Mouse (Mus musculus) forebrain, embryonic 11.5 days (tissue): ENCODE results near the gene Mlx. TPM values are rescaled to one million over a fixed set of nuclear protein-coding genes. Genes with fewer than 3 reads are reported as not detected.
A peak's percentile ranks its signal among the peaks of the same experiment; 100 is the strongest.

Experiments used
- ATAC-seq: fragments of 200-750 bp; cut with Nextera tagmentation; replicated peaks from 2 replicates; pipeline ENCODE4 v1.8.0; 2017; ENCODE audit warnings: moderate TSS enrichment; ENCODE audit not compliant: low FRiP score
- DNase-seq: peaks from one replicate; pipeline ENCODE4 v3.0.0-alpha.2; 2017; ENCODE audit warnings: low spot score
- H3K27ac ChIP-seq: fragments of 300-500 bp; sonication (generic); 2 replicates; pipeline ENCODE4 v1.5.1; 2014; ENCODE audit warnings: low read depth, low read length
- H3K27me3 ChIP-seq: fragments of 300-500 bp; sonication (generic); 2 replicates; pipeline ENCODE4 v1.6.1; 2014; ENCODE audit warnings: mild to moderate bottlenecking, low read length, mixed read lengths; ENCODE audit not compliant: control insufficient read depth, insufficient read depth
- H3K36me3 ChIP-seq: fragments of 300-500 bp; sonication (generic); 2 replicates; pipeline ENCODE4 v1.6.1; 2014; ENCODE audit warnings: mild to moderate bottlenecking, low read length, moderate library complexity, mixed read lengths; ENCODE audit not compliant: control insufficient read depth, insufficient read depth
- H3K4me1 ChIP-seq: fragments of 300-500 bp; sonication (generic); replicated peaks from 2 replicates; pipeline ENCODE4 v1.6.1; 2014; ENCODE audit warnings: low read length, mixed read lengths; ENCODE audit not compliant: control insufficient read depth, insufficient read depth
- H3K4me2 ChIP-seq: fragments of 300-500 bp; sonication (generic); 2 replicates; pipeline ENCODE4 v1.6.1; 2014; ENCODE audit warnings: low read depth, mild to moderate bottlenecking, low read length, moderate library complexity, mixed read lengths; ENCODE audit not compliant: severe bottlenecking
- H3K4me3 ChIP-seq: fragments of 300-500 bp; sonication (generic); 2 replicates; pipeline ENCODE4 v1.5.1; 2014; ENCODE audit warnings: low read depth, low read length
- H3K9ac ChIP-seq: fragments of 300-500 bp; sonication (generic); 2 replicates; pipeline ENCODE4 v1.6.1; 2014; ENCODE audit warnings: low read length
- H3K9me3 ChIP-seq: fragments of 300-500 bp; sonication (generic); 2 replicates; pipeline ENCODE4 v1.6.1; 2016; ENCODE audit warnings: low read length, mixed read lengths; ENCODE audit not compliant: control insufficient read depth
- WGBS: fragments of 180-500 bp; shearing (Covaris S2); extraction: QIAGEN DNeasy Blood & Tissue Kit; methylation state at CpG from one replicate; pipeline ENCODE4 v1.1.7; 2014; 5-methylcytosine and 5-hydroxymethylcytosine counted together
- polyA plus RNA-seq: library from polyadenylated mRNA; unstranded; fragments of >200 nt; fragmentation: Nextera tagmentation; extraction: Ambion mirVana; gene quantifications from 2 replicates; pipeline ENCODE4 v1.2.1, GENCODE M21; 2014

The Mlx gene
- polyA plus RNA-seq, 1 experiment from 2014 or later: 41.8 TPM

GRCm38 (mm10) chr11:101052751-101053473, 34.2 kb upstream of the Mlx start:
- no peak overlapping the region for H3K27ac ChIP-seq
- H3K4me3 ChIP-seq: no peak overlapping the region
- no peak overlapping the region for H3K4me2 ChIP-seq
- ATAC-seq: no peak
- H3K27me3 ChIP-seq: no peaks in the 10 kb centered on the region
- WGBS: 93% methylated on average over 10 of the region's 10 CpGs
- H3K4me1 ChIP-seq: no peaks in the 10 kb centered on the region
- DNase-seq: no peak
- H3K36me3 ChIP-seq: no peaks in the 10 kb centered on the region; the same call in 1 of the 2 replicates
- no peak overlapping the region for H3K9ac ChIP-seq
- no peaks in the 10 kb centered on the region for H3K9me3 ChIP-seq

- WGBS: 94% methylated on average over 1 of the region's 1 CpGs
- no peak for ATAC-seq
- Histone ChIP-seq H3K27me3 (no peaks in the 10 kb centered on the region), H3K4me2 (no peak overlapping the region), H3K36me3 (no peaks in the 10 kb centered on the region), H3K9me3 (no peaks in the 10 kb centered on the region), H3K4me3 (no peak overlapping the region), H3K27ac (no peak overlapping the region), H3K4me1 (no peaks in the 10 kb centered on the region), H3K9ac (no peak overlapping the region)
- no peak for DNase-seq
Observed at GRCm38 (mm10) chr11:101053974-101054373, 33.1 kb upstream of the Mlx start.

GRCm38 (mm10) chr11:101055418-101055817, 31.7 kb upstream of the Mlx start:
- H3K36me3 ChIP-seq: no peaks in the 10 kb centered on the region
- WGBS: 86% methylated on average over 14 of the region's 14 CpGs
- no peak for ATAC-seq

GRCm38 (mm10) chr11:101056885-101057284, 30.2 kb upstream of the Mlx start:
- DNase-seq (no peak), ATAC-seq (no peak)
- Histone ChIP-seq H3K4me2 (no peak overlapping the region), H3K27me3 (no peaks in the 10 kb centered on the region), H3K36me3 (no peaks in the 10 kb centered on the region), H3K9me3 (no peaks in the 10 kb centered on the region), H3K27ac (no peak overlapping the region), H3K4me3 (no peak overlapping the region), H3K9ac (no peak overlapping the region), H3K4me1 (no peaks in the 10 kb centered on the region)
- WGBS: 61% methylated on average over 8 of the region's 8 CpGs

More at GRCm38 (mm10) chr11:101055418-101055817, 31.7 kb upstream of the Mlx start:
- Histone ChIP-seq H3K4me3 (no peak overlapping the region), H3K4me1 (no peaks in the 10 kb centered on the region), H3K27ac (no peak overlapping the region), H3K27me3 (no peaks in the 10 kb centered on the region), H3K9me3 (no peaks in the 10 kb centered on the region), H3K4me2 (no peak overlapping the region), H3K9ac (no peak overlapping the region)
- DNase-seq: no peak

- no peak overlapping the region for H3K9ac ChIP-seq
- H3K4me3 ChIP-seq: no peak overlapping the region
- H3K27me3 ChIP-seq: no peaks in the 10 kb centered on the region
- H3K4me1 ChIP-seq: no peaks in the 10 kb centered on the region
- DNase-seq (peak; percentile 85), ATAC-seq (no peak)
- 32% methylated on average over 5 of the region's 5 CpGs for WGBS
- H3K9me3 ChIP-seq: no peaks in the 10 kb centered on the region
- H3K36me3 ChIP-seq: no peaks in the 10 kb centered on the region
- no peak overlapping the region for H3K4me2 ChIP-seq
- no peak overlapping the region for H3K27ac ChIP-seq
Observed at GRCm38 (mm10) chr11:101057860-101058259, 29.2 kb upstream of the Mlx start.

- no peaks in the 10 kb centered on the region for H3K36me3 ChIP-seq
- no peak overlapping the region for H3K9ac ChIP-seq
- no peak for ATAC-seq
- H3K4me3 ChIP-seq: no peak overlapping the region
- no peak overlapping the region for H3K4me2 ChIP-seq
- WGBS: 88% methylated on average over 5 of the region's 5 CpGs
- no peak overlapping the region for H3K27ac ChIP-seq
- no peaks in the 10 kb centered on the region for H3K27me3 ChIP-seq
- H3K4me1 ChIP-seq: no peaks in the 10 kb centered on the region
- no peak for DNase-seq
- no peaks in the 10 kb centered on the region for H3K9me3 ChIP-seq
Observed at GRCm38 (mm10) chr11:101058726-101059125, 28.4 kb upstream of the Mlx start.

- ATAC-seq: no peak
- Histone ChIP-seq H3K4me1 (0 out of 2 replicates have a peak, but pooled peaks cover 2% of the 10 kb centered on the region), H3K4me2 (no peak overlapping the region), H3K27ac (no peak overlapping the region), H3K27me3 (no peaks in the 10 kb centered on the region), H3K4me3 (no peak overlapping the region), H3K9me3 (no peaks in the 10 kb centered on the region), H3K36me3 (no peaks in the 10 kb centered on the region), H3K9ac (no peak overlapping the region)
- DNase-seq: no peak
- 77% methylated on average over 10 of the region's 10 CpGs for WGBS
Observed at GRCm38 (mm10) chr11:101059473-101059872, 27.6 kb upstream of the Mlx start.

GRCm38 (mm10) chr11:101060126-101060525, 27.0 kb upstream of the Mlx start:
- Histone ChIP-seq H3K27me3 (no peaks in the 10 kb centered on the region), H3K4me2 (no peak overlapping the region), H3K27ac (no peak overlapping the region), H3K4me1 (0 out of 2 replicates have a peak, but pooled peaks cover 2% of the 10 kb centered on the region), H3K4me3 (no peak overlapping the region), H3K36me3 (no peaks in the 10 kb centered on the region), H3K9ac (no peak overlapping the region), H3K9me3 (no peaks in the 10 kb centered on the region)
- 81% methylated on average over 8 of the region's 8 CpGs for WGBS
- peak; percentile 48 for DNase-seq
- no peak for ATAC-seq

- Histone ChIP-seq H3K4me2 (no peak overlapping the region), H3K36me3 (no peaks in the 10 kb centered on the region), H3K27ac (no peak overlapping the region), H3K9me3 (no peaks in the 10 kb centered on the region), H3K9ac (no peak overlapping the region), H3K27me3 (no peaks in the 10 kb centered on the region), H3K4me1 (0 out of 2 replicates have a peak, but pooled peaks cover 2% of the 10 kb centered on the region), H3K4me3 (no peak overlapping the region)
- 94% methylated on average over 5 of the region's 5 CpGs for WGBS
- ATAC-seq: no peak
- DNase-seq: no peak
Observed at GRCm38 (mm10) chr11:101061049-101061448, 26.0 kb upstream of the Mlx start.
